Mouse (Mus musculus): ENCODE measurements at regions not wholly inside any gene's neighbourhood (a gene's known extent, or its start where the extent isn't known, plus 50 kb on each side); places are given as distances from the start of the nearest gene placed in this dataset.

DNA sequence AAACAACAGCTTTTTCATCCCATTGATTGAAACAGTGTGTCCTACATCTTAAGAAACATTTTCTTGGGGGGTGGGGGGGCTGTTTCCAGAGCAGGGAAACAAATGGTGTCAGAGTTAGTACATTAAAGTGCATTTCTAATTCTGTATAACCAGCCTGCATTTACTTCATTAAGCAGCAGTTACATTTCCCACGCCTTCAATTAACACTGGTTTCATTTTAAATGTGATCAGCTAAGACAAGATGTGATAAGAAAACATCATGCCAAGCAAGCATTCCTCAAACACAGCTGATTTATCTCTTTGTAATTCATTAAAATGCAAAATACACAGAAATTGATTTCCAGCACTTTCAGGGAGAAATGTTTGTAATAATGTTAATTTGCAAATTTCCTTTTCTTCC, 122.0 kb downstream of the Olfr1505 start:
- DNase-seq (ENCODE audit: low read depth in 1 of 2, low spot score in 2 of 2), result no peak
- Histone ChIP-seq H3K4me3 (ENCODE audit: extremely low read depth, insufficient read depth, insufficient read length) (no peak overlapping the region), H3K27me3 (ENCODE audit: control insufficient read depth, insufficient read depth, low read length) (no peaks in the 10 kb centered on the region), H3K4me1 (ENCODE audit: control insufficient read depth, insufficient read depth, insufficient read length) (no peaks in the 10 kb centered on the region), H3K36me3 (ENCODE audit: control insufficient read depth, insufficient read depth, low read length) (no peaks in the 10 kb centered on the region), H3K27ac (ENCODE audit: insufficient read depth, low read length) (no peak overlapping the region)
- 74% methylated on average over 1 of the region's 1 CpGs for WGBS
- TF ChIP-seq CTCF (IDR thresholded peaks at IDR 0.05; ENCODE audit: extremely low read depth, insufficient read depth, insufficient read length, insufficient replicate concordance) (no peak), POLR2A (IDR thresholded peaks at IDR 0.05; ENCODE audit: low read depth, low read length) (no peak)

DNA sequence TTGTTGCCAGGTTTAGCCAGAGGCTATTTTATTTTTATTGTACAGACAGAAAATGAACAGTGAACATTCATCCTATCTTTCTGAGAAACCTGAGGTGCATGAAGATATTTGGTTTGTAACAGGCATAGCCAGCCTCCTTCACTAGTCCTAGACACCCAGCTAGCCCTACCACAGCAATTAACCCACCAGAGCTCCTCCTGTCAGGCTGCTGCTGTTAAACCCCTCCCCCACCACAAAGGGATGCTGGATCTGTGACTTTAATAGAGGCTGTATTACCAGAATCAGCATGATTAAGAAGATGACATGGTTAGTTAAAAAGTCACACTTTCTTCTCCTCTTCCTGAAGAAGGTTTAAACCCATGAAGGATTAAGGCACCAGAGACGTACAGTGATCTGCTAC, 122.5 kb downstream of the Olfr1505 start:
- Histone ChIP-seq H3K36me3 (ENCODE audit: control insufficient read depth, insufficient read depth, low read length) (no peaks in the 10 kb centered on the region), H3K27ac (ENCODE audit: insufficient read depth, low read length) (no peak overlapping the region), H3K4me1 (ENCODE audit: control insufficient read depth, insufficient read depth, insufficient read length) (no peaks in the 10 kb centered on the region), H3K4me3 (ENCODE audit: extremely low read depth, insufficient read depth, insufficient read length) (no peak overlapping the region), H3K27me3 (ENCODE audit: control insufficient read depth, insufficient read depth, low read length) (no peaks in the 10 kb centered on the region)
- no peak for DNase-seq (ENCODE audit: low read depth in 1 of 2, low spot score in 2 of 2)
- TF ChIP-seq POLR2A (IDR thresholded peaks at IDR 0.05; ENCODE audit: low read depth, low read length), result no peak
- no peak for TF ChIP-seq CTCF (IDR thresholded peaks at IDR 0.05; ENCODE audit: extremely low read depth, insufficient read depth, insufficient read length, insufficient replicate concordance)
- 81% methylated on average over 1 of the region's 1 CpGs for WGBS

DNA sequence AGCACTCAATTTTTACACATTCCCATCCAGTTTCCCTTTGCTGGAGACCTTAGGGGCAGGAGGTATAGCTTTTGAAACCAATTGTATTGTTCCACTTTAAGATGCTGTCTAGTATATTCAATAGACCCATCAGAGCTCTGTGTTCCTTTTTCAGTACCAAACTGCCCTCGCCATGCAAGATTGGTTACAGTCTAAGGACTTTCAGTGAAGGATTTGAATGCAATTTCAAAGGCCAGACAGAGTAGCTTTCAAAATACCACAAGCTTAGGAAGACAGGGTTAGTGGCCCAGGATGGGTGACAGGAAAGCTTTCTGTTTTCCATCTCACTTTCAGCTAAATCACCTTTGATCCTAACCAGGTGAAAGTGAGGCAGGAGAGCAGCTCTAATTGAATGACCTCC, 123.4 kb downstream of the Olfr1505 start:
- no peaks in the 10 kb centered on the region for H3K27me3 ChIP-seq (ENCODE audit: control insufficient read depth, insufficient read depth, low read length)
- no peak overlapping the region for H3K4me3 ChIP-seq (ENCODE audit: extremely low read depth, insufficient read depth, insufficient read length)
- WGBS, result 78% methylated on average over 1 of the region's 1 CpGs
- DNase-seq (ENCODE audit: low read depth in 1 of 2, low spot score in 2 of 2), result no peak
- no peaks in the 10 kb centered on the region for H3K4me1 ChIP-seq (ENCODE audit: control insufficient read depth, insufficient read depth, insufficient read length)
- no peak for TF ChIP-seq CTCF (IDR thresholded peaks at IDR 0.05; ENCODE audit: extremely low read depth, insufficient read depth, insufficient read length, insufficient replicate concordance)
- no peak for TF ChIP-seq POLR2A (IDR thresholded peaks at IDR 0.05; ENCODE audit: low read depth, low read length)
- no peak overlapping the region for H3K27ac ChIP-seq (ENCODE audit: insufficient read depth, low read length)
- H3K36me3 ChIP-seq (ENCODE audit: control insufficient read depth, insufficient read depth, low read length), result no peaks in the 10 kb centered on the region

DNA sequence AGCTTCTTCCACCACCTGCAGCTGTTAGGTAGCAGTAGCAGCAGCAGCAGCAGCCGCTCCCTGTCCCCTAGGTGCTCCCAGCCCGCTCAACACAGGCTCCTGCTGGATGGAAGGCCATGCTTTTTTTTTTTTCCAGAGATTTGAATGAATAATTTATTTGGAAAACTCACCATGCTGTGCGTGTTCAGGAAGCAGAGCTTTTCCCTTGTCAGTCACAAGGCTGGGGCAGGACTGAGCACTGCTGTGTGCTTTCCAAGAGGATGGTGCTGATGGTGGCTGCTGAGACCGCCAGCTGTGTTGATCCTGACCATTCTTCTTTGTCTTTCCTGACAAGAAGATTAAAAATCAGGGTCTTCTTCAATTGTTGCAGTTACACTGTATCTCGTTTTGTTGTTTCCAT, 129.4 kb downstream of the Olfr1505 start:
- H3K4me3 ChIP-seq (ENCODE audit: extremely low read depth, insufficient read depth, insufficient read length), result no peak overlapping the region
- no peaks in the 10 kb centered on the region for H3K27me3 ChIP-seq (ENCODE audit: control insufficient read depth, insufficient read depth, low read length)
- 70% methylated on average over 5 of the region's 5 CpGs for WGBS
- no peaks in the 10 kb centered on the region for H3K36me3 ChIP-seq (ENCODE audit: control insufficient read depth, insufficient read depth, low read length)
- no peak for DNase-seq (ENCODE audit: low read depth in 1 of 2, low spot score in 2 of 2)
- no peak overlapping the region for H3K27ac ChIP-seq (ENCODE audit: insufficient read depth, low read length)
- TF ChIP-seq POLR2A (IDR thresholded peaks at IDR 0.05; ENCODE audit: low read depth, low read length) (no peak), CTCF (IDR thresholded peaks at IDR 0.05; ENCODE audit: extremely low read depth, insufficient read depth, insufficient read length, insufficient replicate concordance) (no peak)
- no peaks in the 10 kb centered on the region for H3K4me1 ChIP-seq (ENCODE audit: control insufficient read depth, insufficient read depth, insufficient read length)

DNA sequence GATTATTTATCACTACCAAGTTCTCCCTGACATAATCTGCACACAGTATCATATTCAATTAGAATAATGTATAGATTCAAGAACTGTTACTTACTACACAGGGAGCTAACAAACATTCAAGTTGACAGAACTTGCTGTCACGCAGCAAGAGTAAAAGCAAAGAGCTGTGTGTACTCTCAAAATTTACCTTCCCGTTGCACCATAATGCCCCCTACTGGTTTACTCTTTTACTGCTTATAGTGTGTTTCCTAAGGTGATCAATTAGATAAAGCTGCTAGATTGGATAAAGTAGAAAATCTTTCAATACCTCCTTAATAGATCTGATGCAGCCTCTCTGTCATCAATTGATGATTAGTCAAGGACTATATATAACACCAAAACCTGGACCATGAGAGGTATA, 132.1 kb downstream of the Olfr1505 start:
- DNase-seq (ENCODE audit: low read depth in 1 of 2, low spot score in 2 of 2), result no peak
- Histone ChIP-seq H3K4me3 (ENCODE audit: extremely low read depth, insufficient read depth, insufficient read length) (no peak overlapping the region), H3K4me1 (ENCODE audit: control insufficient read depth, insufficient read depth, insufficient read length) (no peaks in the 10 kb centered on the region), H3K27ac (ENCODE audit: insufficient read depth, low read length) (no peak overlapping the region), H3K27me3 (ENCODE audit: control insufficient read depth, insufficient read depth, low read length) (no peaks in the 10 kb centered on the region), H3K36me3 (ENCODE audit: control insufficient read depth, insufficient read depth, low read length) (no peaks in the 10 kb centered on the region)
- no peak for TF ChIP-seq POLR2A (IDR thresholded peaks at IDR 0.05; ENCODE audit: low read depth, low read length)
- 52% methylated on average over 2 of the region's 2 CpGs for WGBS

DNA sequence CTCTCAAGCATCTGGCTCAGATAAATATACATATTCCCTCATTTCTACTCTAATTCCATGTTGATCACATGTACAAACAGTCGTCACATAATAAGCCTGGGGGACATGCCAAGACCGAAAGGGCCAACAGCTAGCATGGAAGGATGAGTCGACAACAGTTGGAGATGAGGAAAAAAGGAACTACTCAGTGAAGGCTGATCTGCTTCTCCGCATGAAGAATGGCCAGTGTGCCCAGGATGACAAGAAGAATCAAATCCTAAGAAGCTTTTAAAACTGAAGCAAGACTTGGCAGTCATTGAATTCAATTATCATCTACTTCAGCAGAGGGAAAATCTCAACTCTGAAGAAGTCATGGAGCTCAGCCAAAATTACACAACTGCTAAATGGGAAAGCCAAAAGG, 138.7 kb downstream of the Olfr1505 start:
- no peaks in the 10 kb centered on the region for H3K4me1 ChIP-seq (ENCODE audit: control insufficient read depth, insufficient read depth, insufficient read length)
- no peaks in the 10 kb centered on the region for H3K36me3 ChIP-seq (ENCODE audit: control insufficient read depth, insufficient read depth, low read length)
- 85% methylated on average over 4 of the region's 4 CpGs for WGBS
- no peak overlapping the region for H3K4me3 ChIP-seq (ENCODE audit: extremely low read depth, insufficient read depth, insufficient read length)
- DNase-seq (ENCODE audit: low read depth in 1 of 2, low spot score in 2 of 2), result no peak
- no peak overlapping the region for H3K27ac ChIP-seq (ENCODE audit: insufficient read depth, low read length)
- no peaks in the 10 kb centered on the region for H3K27me3 ChIP-seq (ENCODE audit: control insufficient read depth, insufficient read depth, low read length)
- TF ChIP-seq POLR2A (IDR thresholded peaks at IDR 0.05; ENCODE audit: low read depth, low read length) (no peak), CTCF (IDR thresholded peaks at IDR 0.05; ENCODE audit: extremely low read depth, insufficient read depth, insufficient read length, insufficient replicate concordance) (no peak)

DNA sequence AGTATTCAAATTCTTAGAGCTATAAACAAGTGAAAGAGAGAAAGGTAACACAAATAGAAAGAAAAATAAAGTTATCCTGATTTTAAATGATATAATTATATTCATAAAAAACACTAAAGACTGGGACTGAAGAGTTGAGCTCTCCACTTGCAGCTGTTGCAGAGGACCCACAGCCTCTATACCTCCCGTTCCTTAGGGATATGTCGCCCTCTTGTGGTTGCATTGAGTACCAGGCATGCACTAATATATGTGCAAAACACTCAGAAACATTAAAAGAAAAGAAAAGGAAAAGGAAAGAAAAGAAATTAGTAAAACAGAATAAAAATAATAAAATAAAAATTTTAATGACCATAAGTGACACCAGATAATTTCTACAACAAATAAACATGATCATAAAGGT, 167.2 kb downstream of the Olfr1505 start:
- no peak overlapping the region for H3K4me3 ChIP-seq (ENCODE audit: extremely low read depth, insufficient read depth, insufficient read length)
- H3K27me3 ChIP-seq (ENCODE audit: control insufficient read depth, insufficient read depth, low read length), result no peaks in the 10 kb centered on the region
- TF ChIP-seq POLR2A (IDR thresholded peaks at IDR 0.05; ENCODE audit: low read depth, low read length) (no peak), CTCF (IDR thresholded peaks at IDR 0.05; ENCODE audit: extremely low read depth, insufficient read depth, insufficient read length, insufficient replicate concordance) (no peak)
- no peaks in the 10 kb centered on the region for H3K4me1 ChIP-seq (ENCODE audit: control insufficient read depth, insufficient read depth, insufficient read length)
- 6% methylated on average over 2 of the region's 2 CpGs for WGBS
- peak; percentile 1 to 9 for DNase-seq (ENCODE audit: low read depth in 1 of 2, low spot score in 2 of 2)
- H3K36me3 ChIP-seq (ENCODE audit: control insufficient read depth, insufficient read depth, low read length), result no peaks in the 10 kb centered on the region
- H3K27ac ChIP-seq (ENCODE audit: insufficient read depth, low read length), result no peak overlapping the region

All from spleen, adult 2 months (tissue).